Comparison of ENCODE assay signal across 8 mouse cellular contexts in the genomic region with DNA sequence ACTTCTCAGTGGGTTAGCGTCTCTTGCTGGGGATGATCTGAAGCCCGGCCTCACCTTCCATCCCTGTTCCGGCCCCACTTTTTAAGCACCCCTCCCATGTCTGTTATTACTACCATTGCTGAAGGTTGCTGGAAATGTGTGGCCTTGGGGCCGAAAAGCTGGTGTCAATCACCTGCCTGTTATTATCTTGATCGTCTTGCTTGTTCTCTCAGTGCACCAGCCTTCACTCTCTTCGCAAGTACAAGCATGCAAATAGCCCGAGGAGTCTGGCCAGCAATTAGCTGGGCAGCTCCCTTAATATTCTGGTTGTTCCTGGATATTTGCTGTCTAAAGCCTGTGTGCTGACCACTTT. TPM values are rescaled to one million over a fixed set of nuclear protein-coding genes. Genes with fewer than 3 reads are reported as not detected.
A peak's percentile ranks its signal among the peaks of the same experiment; 100 is the strongest.
DNase-seq lines count a peak whose midpoint lies in the region; ATAC-seq lines count a peak whose summit lies in the region.

No protein-coding gene starts in this region.

- peaks cover 30% of the 10 kb centered on the region for H3K4me1 ChIP-seq in lung, embryonic 16.5 days (replicated peaks; ENCODE audit: control insufficient read depth, insufficient read depth, low read length)
- peaks cover 37% of the 10 kb centered on the region for H3K4me1 ChIP-seq in embryonic facial prominence, embryonic 10.5 days
- H3K4me1 ChIP-seq in hindbrain, embryonic 16.5 days (ENCODE audit: control insufficient read depth, insufficient read depth, low read depth, low read length): peaks cover 24% of the 10 kb centered on the region

- no peak overlapping the region for H3K27ac ChIP-seq in lung, embryonic 16.5 days (ENCODE audit: low read length)
- no peak overlapping the region for H3K27ac ChIP-seq in embryonic facial prominence, embryonic 10.5 days (replicated peaks)
- no peak overlapping the region; the same call in none of the 2 replicates for H3K27ac ChIP-seq in hindbrain, embryonic 16.5 days (ENCODE audit: low read depth, low read length)

- ATAC-seq in lung, embryonic 16.5 days (ENCODE audit: low read depth): no peak
- ATAC-seq in hindbrain, embryonic 16.5 days: no peak
- 0 out of 2 replicates have a peak, but pooled peaks have one; percentile 2 for ATAC-seq in megakaryocyte, adult 5-6 weeks (ENCODE audit: poor library complexity, severe bottlenecking)

- no peaks in the 10 kb centered on the region for H3K27me3 ChIP-seq in lung, embryonic 16.5 days (ENCODE audit: control insufficient read depth, insufficient read depth, low read depth, low read length)
- H3K27me3 ChIP-seq in embryonic facial prominence, embryonic 10.5 days (replicated peaks; ENCODE audit: low read depth, poor library complexity, severe bottlenecking): no peaks in the 10 kb centered on the region
- no peaks in the 10 kb centered on the region for H3K27me3 ChIP-seq in hindbrain, embryonic 16.5 days (replicated peaks; ENCODE audit: control insufficient read depth, insufficient read depth, low read length)

- peak overlapping the region; percentile 99 for H3K4me3 ChIP-seq in lung, embryonic 16.5 days (ENCODE audit: low read length)
- peak overlapping the region; percentile 100 for H3K4me3 ChIP-seq in embryonic facial prominence, embryonic 10.5 days
- H3K4me3 ChIP-seq in hindbrain, embryonic 16.5 days (ENCODE audit: low read length): peak overlapping the region; percentile 89

- DNase-seq in lung, postnatal 14 days: no peak
- DNase-seq in embryonic facial prominence, embryonic 10.5 days (ENCODE audit: low spot score): peak; percentile 43
- no peak for DNase-seq in frontal cortex, postnatal 36 days (ENCODE audit: low spot score in 2 of 2)
- DNase-seq in gastrocnemius, adult 8-10 months (ENCODE audit: low spot score in 2 of 2): no peak
- no peak for DNase-seq in testis, postnatal 10 days (ENCODE audit: low spot score)

- peak overlapping the region; percentile 97 for H3K9ac ChIP-seq in lung, embryonic 16.5 days (ENCODE audit: low read length)
- peak overlapping the region; percentile 86 for H3K9ac ChIP-seq in hindbrain, embryonic 16.5 days (ENCODE audit: low read depth, low read length)

- no peaks in the 10 kb centered on the region for H3K36me3 ChIP-seq in lung, embryonic 16.5 days (ENCODE audit: control insufficient read depth, insufficient read depth, low read length)
- peaks cover 13% of the 10 kb centered on the region for H3K36me3 ChIP-seq in embryonic facial prominence, embryonic 10.5 days (replicated peaks)
- no peaks in the 10 kb centered on the region for H3K36me3 ChIP-seq in hindbrain, embryonic 16.5 days (ENCODE audit: control insufficient read depth, insufficient read depth, low read length)

- no peaks in the 10 kb centered on the region for H3K9me3 ChIP-seq in lung, embryonic 16.5 days (ENCODE audit: control insufficient read depth, low read length)
- H3K9me3 ChIP-seq in embryonic facial prominence, embryonic 10.5 days: no peaks in the 10 kb centered on the region
- H3K9me3 ChIP-seq in hindbrain, embryonic 16.5 days (ENCODE audit: control insufficient read depth, low read length): no peaks in the 10 kb centered on the region

- H3K4me2 ChIP-seq in lung, embryonic 16.5 days (ENCODE audit: low read depth, low read length): peak overlapping the region; percentile 78
- H3K4me2 ChIP-seq in hindbrain, embryonic 16.5 days (ENCODE audit: low read length): peak overlapping the region; percentile 97

- under 1% methylated on average over 7 of the region's 7 CpGs for WGBS in lung, embryonic 16.5 days
- 3% methylated on average over 7 of the region's 7 CpGs for WGBS in embryonic facial prominence, embryonic 10.5 days
- 3% methylated on average over 7 of the region's 7 CpGs for WGBS in hindbrain, embryonic 16.5 days

RNA-seq across cellular contexts. Expression of a gene that starts 1.3 kb away (rescaled TPM):
- 3.2 TPM in 2 replicates for polyA plus RNA-seq in lung, embryonic 16.5 days (2015; fragmentation: Nextera tagmentation; extraction: Ambion mirVana)
- polyA plus RNA-seq in embryonic facial prominence, embryonic 10.5 days (2016; fragmentation: Nextera tagmentation; extraction: Ambion mirVana): 3.3 TPM in 2 replicates
- polyA plus RNA-seq in hindbrain, embryonic 16.5 days (2015; fragmentation: Nextera tagmentation; extraction: Ambion mirVana): 7.3 and 8.1 TPM in 2 replicates
- 4.0 and 4.4 TPM in 2 replicates for total RNA-seq in megakaryocyte, adult 5-6 weeks (2015)
- total RNA-seq in megakaryocyte, adult 5-6 weeks (2017): 7.6 and 8.5 TPM in 2 replicates
- total RNA-seq in gastrocnemius, adult 8-10 months (2022): 10 to 100 TPM; 48.4 to 53.5 (median 51.7) TPM

RNA-seq across cellular contexts. Expression of a gene that starts 11.7 kb away (rescaled TPM):
- 0.11 and 0.14 TPM in 2 replicates for polyA plus RNA-seq in lung, embryonic 16.5 days (2015; fragmentation: Nextera tagmentation; extraction: Ambion mirVana)
- polyA plus RNA-seq in embryonic facial prominence, embryonic 10.5 days (2016; fragmentation: Nextera tagmentation; extraction: Ambion mirVana): 0.05 and 0.07 TPM in 2 replicates
- 0.43 and 0.51 TPM in 2 replicates for polyA plus RNA-seq in hindbrain, embryonic 16.5 days (2015; fragmentation: Nextera tagmentation; extraction: Ambion mirVana)
- total RNA-seq in megakaryocyte, adult 5-6 weeks (2015): not detected in 2 replicates
- total RNA-seq in megakaryocyte, adult 5-6 weeks (2017): under 0.01 TPM in 1 of 2 replicates, not detected in the other
- under 1 TPM in 1 of 4 experiments, not detected in 3; 0.05 TPM for total RNA-seq in gastrocnemius, adult 8-10 months (2022)

RNA-seq across cellular contexts. Expression of a gene that starts 48.1 kb away (rescaled TPM):
- polyA plus RNA-seq in lung, embryonic 16.5 days (2015; fragmentation: Nextera tagmentation; extraction: Ambion mirVana): 42.2 and 43.0 TPM in 2 replicates
- 65.7 and 67.0 TPM in 2 replicates for polyA plus RNA-seq in embryonic facial prominence, embryonic 10.5 days (2016; fragmentation: Nextera tagmentation; extraction: Ambion mirVana)
- polyA plus RNA-seq in hindbrain, embryonic 16.5 days (2015; fragmentation: Nextera tagmentation; extraction: Ambion mirVana): 38.2 and 39.5 TPM in 2 replicates
- 17.2 and 19.8 TPM in 2 replicates for total RNA-seq in megakaryocyte, adult 5-6 weeks (2015)
- total RNA-seq in megakaryocyte, adult 5-6 weeks (2017): 8.2 and 15.2 TPM in 2 replicates
- 10 to 100 TPM; 31.8 to 39.5 (median 36.0) TPM for total RNA-seq in gastrocnemius, adult 8-10 months (2022)

RNA-seq across cellular contexts. Expression of a gene that starts 51.7 kb away (rescaled TPM):
- polyA plus RNA-seq in lung, embryonic 16.5 days (2015; fragmentation: Nextera tagmentation; extraction: Ambion mirVana): 5.2 and 5.4 TPM in 2 replicates
- 2.4 TPM in 2 replicates for polyA plus RNA-seq in embryonic facial prominence, embryonic 10.5 days (2016; fragmentation: Nextera tagmentation; extraction: Ambion mirVana)
- 8.5 and 9.4 TPM in 2 replicates for polyA plus RNA-seq in hindbrain, embryonic 16.5 days (2015; fragmentation: Nextera tagmentation; extraction: Ambion mirVana)
- 7.7 and 9.8 TPM in 2 replicates for total RNA-seq in megakaryocyte, adult 5-6 weeks (2015)
- 5.8 and 9.4 TPM in 2 replicates for total RNA-seq in megakaryocyte, adult 5-6 weeks (2017)
- 1 to 10 TPM; 3.4 to 5.2 (median 4.5) TPM for total RNA-seq in gastrocnemius, adult 8-10 months (2022)
